Mouse (Mus musculus) urinary bladder, adult 2 months (tissue): ENCODE measurements at regions not wholly inside any gene's neighbourhood (a gene's known extent, or its start where the extent isn't known, plus 50 kb on each side); places are given as distances from the start of the nearest gene placed in this dataset.
"Not testable (repeated sequence)": the region's sequence is repeated elsewhere in the genome, so short reads cannot be mapped to it uniquely, and the experiment has no call there.

ENCODE experiments used
- DNase-seq: peaks from one replicate; pipeline ENCODE4 v3.0.0; 2022; ENCODE audit warnings: low spot score

- DNase-seq: no peak
Measured at GRCm38 (mm10) chr4:131160135-131160534, 215.9 kb downstream of the Matn1 start.

- no peak for DNase-seq
Measured at GRCm38 (mm10) chr4:131161501-131161900, 217.3 kb downstream of the Matn1 start.

- no peak for DNase-seq
Measured at GRCm38 (mm10) chr4:131163782-131164315, 219.7 kb downstream of the Matn1 start.

- no peak for DNase-seq
Measured at GRCm38 (mm10) chr4:131166574-131167270, 222.5 kb downstream of the Matn1 start.

GRCm38 (mm10) chr4:131167921-131168320, 223.7 kb downstream of the Matn1 start:
- no peak for DNase-seq

- DNase-seq: no peak
Measured at GRCm38 (mm10) chr4:131173783-131174460, 229.7 kb downstream of the Matn1 start.

GRCm38 (mm10) chr4:131176701-131177100, 232.5 kb downstream of the Matn1 start:
- DNase-seq: no peak

- DNase-seq: no peak
Measured at GRCm38 (mm10) chr4:131177889-131178288, 233.7 kb downstream of the Matn1 start.

- not testable (repeated sequence) for DNase-seq
Measured at GRCm38 (mm10) chr4:131178642-131179041, 234.5 kb downstream of the Matn1 start.

- no peak for DNase-seq
Measured at GRCm38 (mm10) chr4:131188066-131188465, 243.9 kb downstream of the Matn1 start.

- no peak for DNase-seq
Measured at GRCm38 (mm10) chr4:131191106-131191880, 247.1 kb downstream of the Matn1 start.

- no peak for DNase-seq
Measured at GRCm38 (mm10) chr4:131193900-131194419, 249.8 kb downstream of the Matn1 start.

GRCm38 (mm10) chr4:131196147-131196546, 252.0 kb downstream of the Matn1 start:
- no peak for DNase-seq

GRCm38 (mm10) chr4:131203721-131204120, 259.5 kb downstream of the Matn1 start:
- no peak for DNase-seq

GRCm38 (mm10) chr4:131204722-131205121, 260.5 kb downstream of the Matn1 start:
- no peak for DNase-seq

GRCm38 (mm10) chr4:131205127-131205526, 260.9 kb downstream of the Matn1 start:
- DNase-seq: no peak

- no peak for DNase-seq
Measured at GRCm38 (mm10) chr4:131205685-131206084, 261.5 kb downstream of the Matn1 start.

GRCm38 (mm10) chr4:131206181-131206885, 262.1 kb downstream of the Matn1 start:
- no peak for DNase-seq

- no peak for DNase-seq
Measured at GRCm38 (mm10) chr4:131206886-131207200, 262.7 kb downstream of the Matn1 start.

- DNase-seq: no peak
Measured at GRCm38 (mm10) chr4:131207249-131207648, 263.1 kb downstream of the Matn1 start.

GRCm38 (mm10) chr4:131208166-131208565, 264.0 kb downstream of the Matn1 start:
- DNase-seq: no peak

GRCm38 (mm10) chr4:131208637-131209036, 264.5 kb downstream of the Matn1 start:
- DNase-seq: no peak
